Mouse (Mus musculus): ENCODE data around the gene Grik3.

Grik3 gene

GRCm38 (mm10) chr4:125492122-125492505 is 1.6 kb downstream of the Grik3 start:
- no peak for DNase-seq (ENCODE audit: extremely low spot score)

GRCm38 (mm10) chr4:125492706-125493105 is 2.2 kb downstream of the Grik3 start:
- DNase-seq (ENCODE audit: extremely low spot score): no peak

GRCm38 (mm10) chr4:125493124-125493523 is 2.6 kb downstream of the Grik3 start:
- DNase-seq (ENCODE audit: extremely low spot score): no peak

- DNase-seq (ENCODE audit: extremely low spot score): no peak
These were observed 5.0 kb downstream of the Grik3 start for GRCm38 (mm10) chr4:125495477-125495876.

- no peak for DNase-seq (ENCODE audit: extremely low spot score)
These were observed 6.5 kb downstream of the Grik3 start for GRCm38 (mm10) chr4:125497001-125497400.

- no peak for DNase-seq (ENCODE audit: extremely low spot score)
These were observed 7.0 kb downstream of the Grik3 start for GRCm38 (mm10) chr4:125497471-125497870.

GRCm38 (mm10) chr4:125498866-125499265 is 8.4 kb downstream of the Grik3 start:
- no peak for DNase-seq (ENCODE audit: extremely low spot score)

- DNase-seq (ENCODE audit: extremely low spot score): peak; percentile 67
These were observed 12.4 kb downstream of the Grik3 start for GRCm38 (mm10) chr4:125502861-125503260.

GRCm38 (mm10) chr4:125512434-125512833 is 21.9 kb downstream of the Grik3 start:
- no peak for DNase-seq (ENCODE audit: extremely low spot score)

- DNase-seq (ENCODE audit: extremely low spot score): no peak
These were observed 25.1 kb downstream of the Grik3 start for GRCm38 (mm10) chr4:125515646-125516045.

GRCm38 (mm10) chr4:125516612-125517011 is 26.1 kb downstream of the Grik3 start:
- DNase-seq (ENCODE audit: extremely low spot score): no peak

- DNase-seq (ENCODE audit: extremely low spot score): no peak
These were observed 28.4 kb downstream of the Grik3 start for GRCm38 (mm10) chr4:125518861-125519260.

- DNase-seq (ENCODE audit: extremely low spot score): no peak
These were observed 32.4 kb downstream of the Grik3 start for GRCm38 (mm10) chr4:125522931-125523330.

- DNase-seq (ENCODE audit: extremely low spot score): no peak
These were observed 34.8 kb downstream of the Grik3 start for GRCm38 (mm10) chr4:125525266-125525665.

GRCm38 (mm10) chr4:125526425-125526824 is 35.9 kb downstream of the Grik3 start:
- no peak for DNase-seq (ENCODE audit: extremely low spot score)

GRCm38 (mm10) chr4:125533965-125534364 is 43.5 kb downstream of the Grik3 start:
- no peak for DNase-seq (ENCODE audit: extremely low spot score)

- DNase-seq (ENCODE audit: extremely low spot score): peak; percentile 33
These were observed 43.9 kb downstream of the Grik3 start for GRCm38 (mm10) chr4:125534449-125534848.

- peak; percentile 26 for DNase-seq (ENCODE audit: extremely low spot score)
These were observed 44.5 kb downstream of the Grik3 start for GRCm38 (mm10) chr4:125534991-125535401.

GRCm38 (mm10) chr4:125535465-125535864 is 45.0 kb downstream of the Grik3 start:
- DNase-seq (ENCODE audit: extremely low spot score): peak; percentile 18

GRCm38 (mm10) chr4:125535977-125536376 is 45.5 kb downstream of the Grik3 start:
- DNase-seq (ENCODE audit: extremely low spot score): no peak

- DNase-seq (ENCODE audit: extremely low spot score): no peak
These were observed 47.9 kb downstream of the Grik3 start for GRCm38 (mm10) chr4:125538301-125538965.

- no peak for DNase-seq (ENCODE audit: extremely low spot score)
These were observed 49.1 kb downstream of the Grik3 start for GRCm38 (mm10) chr4:125539617-125540016.

GRCm38 (mm10) chr4:125543171-125543570 is 52.7 kb downstream of the Grik3 start:
- DNase-seq (ENCODE audit: extremely low spot score): no peak
